Mouse (Mus musculus) heart, postnatal 0 days (tissue): Measurements from ENCODE around the gene Rbpms2. TPM values are rescaled to one million over a fixed set of nuclear protein-coding genes. Genes with fewer than 3 reads are reported as not detected.

ENCODE experiments used
- ATAC-seq: fragments of 200-750 bp; cut with Nextera tagmentation; 2 replicates; pipeline ENCODE4 v1.8.0; 2017; ENCODE audit warnings: low read depth, moderate number of reproducible peaks, moderate library complexity; ENCODE audit not compliant: insufficient read depth
- DNase-seq: peaks from one replicate; pipeline ENCODE4 v3.0.0-alpha.2; 2016; ENCODE audit warnings: low spot score
- H3K27ac ChIP-seq: fragments of 300-500 bp; sonication (generic); 2 replicates; pipeline ENCODE4 v1.5.1; 2014; ENCODE audit warnings: low read depth, mild to moderate bottlenecking
- H3K27me3 ChIP-seq: fragments of 300-500 bp; sonication (generic); 2 replicates; pipeline ENCODE4 v1.6.1; 2014; ENCODE audit warnings: low read length, mixed read lengths; ENCODE audit not compliant: control insufficient read depth, insufficient read depth
- H3K36me3 ChIP-seq: fragments of 300-500 bp; sonication (generic); replicated peaks from 2 replicates; pipeline ENCODE4 v1.6.1; 2014; ENCODE audit warnings: low read length, mixed read lengths; ENCODE audit not compliant: control insufficient read depth, insufficient read depth
- H3K4me1 ChIP-seq: fragments of 300-500 bp; sonication (generic); 2 replicates; pipeline ENCODE4 v1.6.1; 2014; ENCODE audit warnings: antibody characterized with exemption; ENCODE audit not compliant: control insufficient read depth, insufficient read depth
- H3K4me2 ChIP-seq: fragments of 300-500 bp; sonication (generic); 2 replicates; pipeline ENCODE4 v1.6.1; 2014; ENCODE audit warnings: low read depth, mild to moderate bottlenecking, low read length, moderate library complexity
- H3K4me3 ChIP-seq: fragments of 300-500 bp; sonication (generic); 2 replicates; pipeline ENCODE4 v1.5.1; 2014; ENCODE audit warnings: low read depth, low read length
- H3K9ac ChIP-seq: fragments of 300-500 bp; sonication (generic); replicated peaks from 2 replicates; pipeline ENCODE4 v1.6.1; 2014; ENCODE audit warnings: low read depth, low read length, mixed read lengths
- H3K9me3 ChIP-seq: fragments of 300-500 bp; sonication (generic); replicated peaks from 2 replicates; pipeline ENCODE4 v1.6.1; 2016; ENCODE audit warnings: low read length; ENCODE audit not compliant: control insufficient read depth
- CTCF ChIP-seq: IDR thresholded peaks from 2 replicates; pipeline ENCODE4 v1.5.1; 2016; ENCODE audit warnings: antibody characterized with exemption, control low read depth, low read depth
- EP300 ChIP-seq: IDR thresholded peaks from 2 replicates; pipeline ENCODE4 v1.6.1; 2016; ENCODE audit warnings: antibody characterized with exemption, low read depth
- WGBS: fragments of 180-500 bp; shearing (Covaris S2); extraction: QIAGEN DNeasy Blood & Tissue Kit; methylation state at CpG from one replicate; pipeline ENCODE4 v1.1.7; 2014; 5-methylcytosine and 5-hydroxymethylcytosine counted together
- polyA plus RNA-seq: library from polyadenylated mRNA; unstranded; fragments of >200 nt; fragmentation: Nextera tagmentation; extraction: Ambion mirVana; gene quantifications from 2 replicates; pipeline ENCODE4 v1.2.1, GENCODE M21; 2015
- total RNA-seq: library from RNA; depleted of rRNA; stranded (reverse); fragments of >200 nt; gene quantifications from 2 replicates; pipeline ENCODE4 v1.2.3, GENCODE M21; 2014; ENCODE audit warnings: low replicate concordance

Gene Rbpms2
- total and polyA plus RNA-seq, 2 experiments from 2014 or later, result 94.5 to 117 TPM

- Histone ChIP-seq H3K4me2 (peak overlapping the region; percentile 76), H3K9me3 (no peaks in the 10 kb centered on the region), H3K27ac (peak overlapping the region; percentile 90), H3K9ac (peak overlapping the region; percentile 84), H3K4me3 (peak overlapping the region; percentile 71), H3K4me1 (0 out of 2 replicates have a peak, but pooled peaks cover 4% of the 10 kb centered on the region), H3K36me3 (no peaks in the 10 kb centered on the region), H3K27me3 (no peaks in the 10 kb centered on the region)
- TF ChIP-seq CTCF (no peak), EP300 (no peak)
- ATAC-seq (peak; percentile 67), DNase-seq (no peak)
- under 1% methylated on average over 62 of the region's 78 CpGs for WGBS
These were observed 1.3 kb downstream of the Rbpms2 start for GRCm38 (mm10) chr9:65630631-65631353.

- Histone ChIP-seq H3K4me2 (peak overlapping the region; percentile 76), H3K27me3 (no peaks in the 10 kb centered on the region), H3K9ac (peak overlapping the region; percentile 84), H3K9me3 (no peaks in the 10 kb centered on the region), H3K27ac (peak overlapping the region; percentile 90), H3K4me1 (0 out of 2 replicates have a peak, but pooled peaks cover 4% of the 10 kb centered on the region), H3K4me3 (peak overlapping the region; percentile 71), H3K36me3 (no peaks in the 10 kb centered on the region)
- DNase-seq (no peak), ATAC-seq (no peak)
- TF ChIP-seq EP300, result no peak
- no peak for TF ChIP-seq CTCF
- 10% methylated on average over 16 of the region's 16 CpGs for WGBS
These were observed 2.0 kb downstream of the Rbpms2 start for GRCm38 (mm10) chr9:65631354-65632021.

- WGBS, result 78% methylated on average over 1 of the region's 1 CpGs
- Histone ChIP-seq H3K9me3 (no peaks in the 10 kb centered on the region), H3K4me1 (peaks cover 26% of the 10 kb centered on the region), H3K4me3 (no peak overlapping the region), H3K27me3 (no peaks in the 10 kb centered on the region), H3K36me3 (no peaks in the 10 kb centered on the region), H3K4me2 (no peak overlapping the region), H3K27ac (no peak overlapping the region), H3K9ac (no peak overlapping the region)
- DNase-seq (no peak), ATAC-seq (no peak)
- no peak for TF ChIP-seq EP300
- TF ChIP-seq CTCF, result no peak
These were observed 6.3 kb downstream of the Rbpms2 start for GRCm38 (mm10) chr9:65635766-65636165.

GRCm38 (mm10) chr9:65636926-65637325 lies 7.5 kb downstream of the Rbpms2 start:
- Histone ChIP-seq H3K4me2 (no peak overlapping the region), H3K4me3 (no peak overlapping the region), H3K36me3 (no peaks in the 10 kb centered on the region), H3K9me3 (no peaks in the 10 kb centered on the region), H3K4me1 (peaks cover 37% of the 10 kb centered on the region), H3K27ac (no peak overlapping the region), H3K27me3 (no peaks in the 10 kb centered on the region), H3K9ac (no peak overlapping the region)
- no peak for ATAC-seq
- 77% methylated on average over 4 of the region's 4 CpGs for WGBS
- TF ChIP-seq EP300 (no peak), CTCF (no peak)
- no peak for DNase-seq

GRCm38 (mm10) chr9:65639065-65639464 lies 9.6 kb downstream of the Rbpms2 start:
- 30% methylated on average over 5 of the region's 5 CpGs for WGBS
- Histone ChIP-seq H3K9ac (peak overlapping the region; percentile 41; the same call in 1 of the 2 replicates), H3K4me2 (peak overlapping the region; percentile 6; the same call in 1 of the 2 replicates), H3K36me3 (no peaks in the 10 kb centered on the region), H3K27ac (peak overlapping the region; percentile 92), H3K27me3 (no peaks in the 10 kb centered on the region), H3K4me3 (no peak overlapping the region), H3K4me1 (peaks cover 47% of the 10 kb centered on the region), H3K9me3 (no peaks in the 10 kb centered on the region)
- peak; percentile 78 for DNase-seq
- peak; percentile 89 for ATAC-seq
- TF ChIP-seq CTCF (no peak), EP300 (no peak)
